26 mouse cellular contexts compared by ENCODE assay signal in genomic region chr15:62272755-62273154, GRCm38 (mm10).
"Had no signal": no experiment of that assay in that cellular context is flagged by ENCODE, and none has a peak within 500 bp of the region (broad histone marks: within the 10 kb centered on the region; RNA-seq: fewer than 3 reads in every experiment).

No protein-coding gene starts in this region.

- H3K9ac ChIP-seq: embryonic facial prominence, embryonic 12.5 days; embryonic facial prominence, embryonic 13.5 days; embryonic facial prominence, embryonic 15.5 days; forebrain, embryonic 12.5 days; forebrain, embryonic 13.5 days; forebrain, embryonic 15.5 days; forebrain, postnatal 0 days had no signal

- H3K36me3 ChIP-seq: embryonic facial prominence, embryonic 10.5 days; embryonic facial prominence, embryonic 12.5 days; embryonic facial prominence, embryonic 13.5 days; embryonic facial prominence, embryonic 15.5 days; forebrain, embryonic 10.5 days; forebrain, embryonic 12.5 days; forebrain, embryonic 15.5 days had no signal

- DNase-seq: cerebellum, adult 8-10 months; cerebellum, adult 9-10 months; cerebellum, adult 9-11 months; cerebellum, postnatal 10 days; cerebellum, postnatal 14 days; cerebellum, postnatal 25 days; cerebellum, postnatal 36 days; embryo, embryonic 11 days; forebrain, postnatal 0 days; gastrocnemius, adult 2 months; gastrocnemius, postnatal 10 days; gastrocnemius, postnatal 14 days; gastrocnemius, postnatal 25 days; heart, adult 18-20 months; heart, adult 2 months had no signal

- ATAC-seq: forebrain, embryonic 13.5 days; forebrain, embryonic 14.5 days; forebrain, embryonic 15.5 days; forebrain, embryonic 16.5 days; forebrain, postnatal 0 days had no signal

- H3K9me3 ChIP-seq: embryonic facial prominence, embryonic 10.5 days; embryonic facial prominence, embryonic 12.5 days; embryonic facial prominence, embryonic 13.5 days; embryonic facial prominence, embryonic 15.5 days; forebrain, embryonic 12.5 days; forebrain, embryonic 13.5 days; forebrain, embryonic 15.5 days had no signal

- H3K4me3 ChIP-seq: embryonic facial prominence, embryonic 10.5 days; embryonic facial prominence, embryonic 12.5 days; embryonic facial prominence, embryonic 13.5 days; embryonic facial prominence, embryonic 15.5 days; erythroblast, embryonic 14.5 days; forebrain, embryonic 10.5 days; forebrain, embryonic 12.5 days; forebrain, embryonic 13.5 days; forebrain, embryonic 15.5 days; gastrocnemius, adult 2 months; heart, adult 2 months had no signal

- H3K4me2 ChIP-seq: embryonic facial prominence, embryonic 12.5 days; embryonic facial prominence, embryonic 13.5 days; embryonic facial prominence, embryonic 15.5 days; forebrain, embryonic 12.5 days; forebrain, embryonic 13.5 days; forebrain, embryonic 15.5 days had no signal

- H3K27me3 ChIP-seq: embryonic facial prominence, embryonic 12.5 days; embryonic facial prominence, embryonic 13.5 days; embryonic facial prominence, embryonic 15.5 days; forebrain, embryonic 12.5 days; forebrain, embryonic 13.5 days; forebrain, embryonic 15.5 days had no signal

- H3K4me1 ChIP-seq: embryonic facial prominence, embryonic 10.5 days; embryonic facial prominence, embryonic 12.5 days; embryonic facial prominence, embryonic 13.5 days; embryonic facial prominence, embryonic 15.5 days; forebrain, embryonic 10.5 days; forebrain, embryonic 12.5 days; forebrain, embryonic 13.5 days; forebrain, embryonic 15.5 days had no signal

- H3K27ac ChIP-seq: embryonic facial prominence, embryonic 10.5 days; embryonic facial prominence, embryonic 12.5 days; embryonic facial prominence, embryonic 13.5 days; embryonic facial prominence, embryonic 15.5 days; forebrain, embryonic 10.5 days; forebrain, embryonic 12.5 days; forebrain, embryonic 13.5 days; forebrain, embryonic 15.5 days; gastrocnemius, adult 2 months; heart, adult 2 months had no signal
